Mouse (Mus musculus): ENCODE measurements around the gene Xab2. TPM values are rescaled to one million over a fixed set of nuclear protein-coding genes. Genes with fewer than 3 reads are reported as not detected.
"Not testable (repeated sequence)": the region's sequence is repeated elsewhere in the genome, so short reads cannot be mapped to it uniquely, and the experiment has no call there.

Xab2 gene
- polyA plus RNA-seq, 1 experiment from 2014 or later = 75.5 TPM

- Histone ChIP-seq H3K4me1 (no peaks in the 10 kb centered on the region), H3K27me3 (replicated peaks; ENCODE audit: low read depth, poor library complexity, severe bottlenecking) (no peaks in the 10 kb centered on the region), H3K4me3 (no peak overlapping the region), H3K36me3 (replicated peaks) (peaks cover 94% of the 10 kb centered on the region), H3K27ac (replicated peaks) (no peak overlapping the region), H3K9me3 (no peaks in the 10 kb centered on the region)
- WGBS = 81% methylated on average over 13 of the region's 13 CpGs
- DNase-seq (ENCODE audit: low spot score) = no peak
These were observed 17.7 kb downstream of the Xab2 start for GRCm38 (mm10) chr8:3603439-3603838.

GRCm38 (mm10) chr8:3600401-3600800, 20.7 kb downstream of the Xab2 start:
- H3K27ac ChIP-seq (replicated peaks) = no peak overlapping the region
- H3K36me3 ChIP-seq (replicated peaks) = peaks cover 71% of the 10 kb centered on the region
- no peak for DNase-seq (ENCODE audit: low spot score)
- WGBS = 86% methylated on average over 6 of the region's 6 CpGs
- H3K27me3 ChIP-seq (replicated peaks; ENCODE audit: low read depth, poor library complexity, severe bottlenecking) = no peaks in the 10 kb centered on the region
- H3K9me3 ChIP-seq = no peaks in the 10 kb centered on the region
- peaks cover under 1% of the 10 kb centered on the region; the same call in 1 of the 2 replicates for H3K4me1 ChIP-seq
- no peak overlapping the region for H3K4me3 ChIP-seq

GRCm38 (mm10) chr8:3599219-3599618, 21.9 kb downstream of the Xab2 start:
- WGBS = 59% methylated on average over 1 of the region's 1 CpGs
- Histone ChIP-seq H3K4me3 (no peak overlapping the region), H3K36me3 (replicated peaks) (peaks cover 59% of the 10 kb centered on the region), H3K4me1 (peaks cover 5% of the 10 kb centered on the region), H3K27ac (replicated peaks) (no peak overlapping the region), H3K9me3 (no peaks in the 10 kb centered on the region), H3K27me3 (replicated peaks; ENCODE audit: low read depth, poor library complexity, severe bottlenecking) (no peaks in the 10 kb centered on the region)
- DNase-seq (ENCODE audit: low spot score) = no peak

- no peak overlapping the region for H3K27ac ChIP-seq (replicated peaks)
- peaks cover 5% of the 10 kb centered on the region for H3K4me1 ChIP-seq
- no peaks in the 10 kb centered on the region for H3K27me3 ChIP-seq (replicated peaks; ENCODE audit: low read depth, poor library complexity, severe bottlenecking)
- H3K4me3 ChIP-seq = no peak overlapping the region
- no peak for DNase-seq (ENCODE audit: low spot score)
- 78% methylated on average over 3 of the region's 3 CpGs for WGBS
- no peaks in the 10 kb centered on the region for H3K9me3 ChIP-seq
- peaks cover 47% of the 10 kb centered on the region for H3K36me3 ChIP-seq (replicated peaks)
These were observed 23.1 kb downstream of the Xab2 start for GRCm38 (mm10) chr8:3598054-3598453.

- H3K27me3 ChIP-seq (replicated peaks; ENCODE audit: low read depth, poor library complexity, severe bottlenecking) = no peaks in the 10 kb centered on the region
- no peak overlapping the region for H3K4me3 ChIP-seq
- peaks cover 16% of the 10 kb centered on the region for H3K36me3 ChIP-seq (replicated peaks)
- no peak overlapping the region for H3K27ac ChIP-seq (replicated peaks)
- DNase-seq (ENCODE audit: low spot score) = no peak
- 88% methylated on average over 2 of the region's 2 CpGs for WGBS
- peaks cover 5% of the 10 kb centered on the region for H3K4me1 ChIP-seq
- H3K9me3 ChIP-seq = no peaks in the 10 kb centered on the region
These were observed 26.6 kb downstream of the Xab2 start for GRCm38 (mm10) chr8:3594466-3594865.

GRCm38 (mm10) chr8:3593470-3593869, 27.6 kb downstream of the Xab2 start:
- no peak for DNase-seq (ENCODE audit: low spot score)
- Histone ChIP-seq H3K27me3 (replicated peaks; ENCODE audit: low read depth, poor library complexity, severe bottlenecking) (peaks cover 6% of the 10 kb centered on the region), H3K36me3 (replicated peaks) (peaks cover 7% of the 10 kb centered on the region), H3K9me3 (no peaks in the 10 kb centered on the region), H3K27ac (replicated peaks) (no peak overlapping the region), H3K4me1 (peaks cover 5% of the 10 kb centered on the region), H3K4me3 (no peak overlapping the region)
- WGBS = 73% methylated on average over 3 of the region's 3 CpGs

- H3K27me3 ChIP-seq (replicated peaks; ENCODE audit: low read depth, poor library complexity, severe bottlenecking) = peaks cover 35% of the 10 kb centered on the region
- H3K9me3 ChIP-seq = no peaks in the 10 kb centered on the region
- peak; percentile 39 for DNase-seq (ENCODE audit: low spot score)
- WGBS = 7% methylated on average over 11 of the region's 11 CpGs
- peak overlapping the region; percentile 77 for H3K4me3 ChIP-seq
- peaks cover 7% of the 10 kb centered on the region for H3K4me1 ChIP-seq
- H3K36me3 ChIP-seq (replicated peaks) = no peaks in the 10 kb centered on the region
- peak overlapping the region; percentile 79 for H3K27ac ChIP-seq (replicated peaks)
These were observed 32.9 kb downstream of the Xab2 start for GRCm38 (mm10) chr8:3588258-3588633.

GRCm38 (mm10) chr8:3587391-3588257, 33.5 kb downstream of the Xab2 start:
- peak overlapping the region; percentile 77 for H3K4me3 ChIP-seq
- H3K27me3 ChIP-seq (replicated peaks; ENCODE audit: low read depth, poor library complexity, severe bottlenecking) = peaks cover 35% of the 10 kb centered on the region
- no peaks in the 10 kb centered on the region for H3K36me3 ChIP-seq (replicated peaks)
- peaks cover 7% of the 10 kb centered on the region for H3K4me1 ChIP-seq
- peak overlapping the region; percentile 79 for H3K27ac ChIP-seq (replicated peaks)
- under 1% methylated on average over 77 of the region's 77 CpGs for WGBS
- DNase-seq (ENCODE audit: low spot score) = peak; percentile 81
- H3K9me3 ChIP-seq = no peaks in the 10 kb centered on the region

- WGBS = 8% methylated on average over 7 of the region's 7 CpGs
- no peak for DNase-seq (ENCODE audit: low spot score)
- Histone ChIP-seq H3K27ac (replicated peaks) (peak within 1 kb of the TSS; percentile 79), H3K9me3 (no peaks in the 10 kb centered on the region), H3K4me3 (peak within 1 kb of the TSS; percentile 77), H3K4me1 (peaks cover 7% of the 10 kb centered on the region), H3K36me3 (replicated peaks) (no peaks in the 10 kb centered on the region), H3K27me3 (replicated peaks; ENCODE audit: low read depth, poor library complexity, severe bottlenecking) (peaks cover 35% of the 10 kb centered on the region)
These were observed 34.1 kb downstream of the Xab2 start, which contains the start of gene Camsap3 for GRCm38 (mm10) chr8:3586993-3587390. Camsap3 (plus strand) TSS chr8:3587293.

- Histone ChIP-seq H3K27ac (replicated peaks) (no peak overlapping the region), H3K27me3 (replicated peaks; ENCODE audit: low read depth, poor library complexity, severe bottlenecking) (peaks cover 35% of the 10 kb centered on the region), H3K36me3 (replicated peaks) (no peaks in the 10 kb centered on the region), H3K9me3 (no peaks in the 10 kb centered on the region), H3K4me3 (no peak overlapping the region), H3K4me1 (peaks cover 7% of the 10 kb centered on the region)
- DNase-seq (ENCODE audit: low spot score) = no peak
- 91% methylated on average over 2 of the region's 2 CpGs for WGBS
These were observed 34.7 kb downstream of the Xab2 start for GRCm38 (mm10) chr8:3586452-3586851.

- not testable (repeated sequence) for H3K36me3 ChIP-seq (replicated peaks); H3K9me3 ChIP-seq; H3K4me3 ChIP-seq; DNase-seq (ENCODE audit: low spot score); H3K4me1 ChIP-seq; H3K27ac ChIP-seq (replicated peaks)
- peaks cover 14% of the 10 kb centered on the region for H3K27me3 ChIP-seq (replicated peaks; ENCODE audit: low read depth, poor library complexity, severe bottlenecking)
- WGBS = 78% methylated on average over 3 of the region's 3 CpGs
These were observed 39.2 kb downstream of the Xab2 start for GRCm38 (mm10) chr8:3581961-3582360.

- Histone ChIP-seq H3K9me3 (no peaks in the 10 kb centered on the region), H3K36me3 (replicated peaks) (no peaks in the 10 kb centered on the region), H3K4me1 (no peaks in the 10 kb centered on the region), H3K27me3 (replicated peaks; ENCODE audit: low read depth, poor library complexity, severe bottlenecking) (no peaks in the 10 kb centered on the region), H3K27ac (replicated peaks) (no peak overlapping the region), H3K4me3 (no peak overlapping the region)
- DNase-seq (ENCODE audit: low spot score) = peak; percentile 37
- 78% methylated on average over 9 of the region's 9 CpGs for WGBS
These were observed 41.4 kb downstream of the Xab2 start for GRCm38 (mm10) chr8:3579390-3580364.
